Mouse (Mus musculus) layer of hippocampus, adult 8-10 months (tissue): ENCODE data around the gene Elf5. TPM values are rescaled to one million over a fixed set of nuclear protein-coding genes. Genes with fewer than 3 reads are reported as not detected.

Experiments
- DNase-seq, 2 experiments: peaks; one replicate each; pipeline ENCODE4 v3.0.0; 2022; ENCODE audit warnings: low spot score in 2 of 2
- total RNA-seq, 4 experiments: library from RNA; stranded (reverse); gene quantifications; 2 replicates each; pipeline ENCODE4 v1.2.4; 2022

The Elf5 gene
- 1 to 10 TPM; 1.3 to 1.5 (median 1.4) TPM for total RNA-seq

- no peak for DNase-seq
Measured at GRCm38 (mm10) chr2:103411348-103411747, at the start of gene Elf5. Gene Elf5, plus strand, starts transcription at chr2:103411688.

- DNase-seq, result no peak
Measured at GRCm38 (mm10) chr2:103372541-103372940, 38.9 kb upstream of the Elf5 start.

GRCm38 (mm10) chr2:103379502-103380160 lies 31.9 kb upstream of the Elf5 start:
- no peak for DNase-seq

- DNase-seq, result no peak
Measured at GRCm38 (mm10) chr2:103382174-103382573, 29.3 kb upstream of the Elf5 start.

GRCm38 (mm10) chr2:103387881-103388280 lies 23.6 kb upstream of the Elf5 start:
- no peak for DNase-seq

GRCm38 (mm10) chr2:103388311-103388710 lies 23.2 kb upstream of the Elf5 start:
- DNase-seq, result no peak

- DNase-seq, result peak; percentile 54 to 79
Measured at GRCm38 (mm10) chr2:103390086-103390988, 21.2 kb upstream of the Elf5 start.

GRCm38 (mm10) chr2:103391626-103392025 lies 19.9 kb upstream of the Elf5 start:
- no peak for DNase-seq

- no peak for DNase-seq
Measured at GRCm38 (mm10) chr2:103398110-103398509, 13.4 kb upstream of the Elf5 start.

- DNase-seq, result no peak
Measured at GRCm38 (mm10) chr2:103400691-103401090, 10.8 kb upstream of the Elf5 start.

GRCm38 (mm10) chr2:103406239-103406638 lies 5.2 kb upstream of the Elf5 start:
- DNase-seq, result no peak

GRCm38 (mm10) chr2:103411816-103412215 lies 328 bp downstream of the Elf5 start:
- no peak for DNase-seq

- DNase-seq, result no peak
Measured at GRCm38 (mm10) chr2:103413381-103413780, 1.9 kb downstream of the Elf5 start.

GRCm38 (mm10) chr2:103415774-103416173 lies 4.3 kb downstream of the Elf5 start:
- no peak for DNase-seq

GRCm38 (mm10) chr2:103420650-103421507 lies 9.4 kb downstream of the Elf5 start:
- no peak for DNase-seq

- no peak for DNase-seq
Measured at GRCm38 (mm10) chr2:103423884-103424283, 12.4 kb downstream of the Elf5 start.

GRCm38 (mm10) chr2:103424349-103425026 lies 13.0 kb downstream of the Elf5 start:
- DNase-seq, result peak; percentile 26 to 75

- DNase-seq, result no peak
Measured at GRCm38 (mm10) chr2:103425456-103426063, 14.1 kb downstream of the Elf5 start.

- DNase-seq, result no peak
Measured at GRCm38 (mm10) chr2:103428356-103428755, 16.9 kb downstream of the Elf5 start.

GRCm38 (mm10) chr2:103430712-103431111 lies 19.2 kb downstream of the Elf5 start:
- DNase-seq, result no peak
